Mouse (Mus musculus) hindbrain, postnatal 0 days (tissue): ENCODE measurements around the gene Fhad1. TPM values are rescaled to one million over a fixed set of nuclear protein-coding genes. Genes with fewer than 3 reads are reported as not detected.

Experiments used
- ATAC-seq: fragments of 200-750 bp; cut with Nextera tagmentation; 2 replicates; pipeline ENCODE4 v1.8.0; 2017; ENCODE audit warnings: mild to moderate bottlenecking, moderate TSS enrichment, moderate library complexity
- DNase-seq: peaks from one replicate; pipeline ENCODE4 v3.0.0-alpha.2; 2015; ENCODE audit warnings: low spot score
- H3K27ac ChIP-seq: fragments of 300-500 bp; sonication (generic); 2 replicates; pipeline ENCODE4 v1.5.1; 2014; ENCODE audit warnings: mild to moderate bottlenecking
- H3K27me3 ChIP-seq: fragments of 300-500 bp; sonication (generic); 2 replicates; pipeline ENCODE4 v1.6.1; 2014; ENCODE audit warnings: low read length, mixed read lengths; ENCODE audit not compliant: insufficient read depth
- H3K36me3 ChIP-seq: fragments of 300-500 bp; sonication (generic); 2 replicates; pipeline ENCODE4 v1.6.1; 2014; ENCODE audit warnings: low read length, mixed read lengths; ENCODE audit not compliant: insufficient read depth
- H3K4me1 ChIP-seq: fragments of 300-500 bp; sonication (generic); 2 replicates; pipeline ENCODE4 v1.6.1; 2014; ENCODE audit warnings: antibody characterized with exemption, low read length, mixed read lengths; ENCODE audit not compliant: insufficient read depth
- H3K4me2 ChIP-seq: fragments of 300-500 bp; sonication (generic); 2 replicates; pipeline ENCODE4 v1.6.1; 2014; ENCODE audit warnings: low read depth, mild to moderate bottlenecking, low read length, moderate library complexity, mixed read lengths
- H3K4me3 ChIP-seq: fragments of 300-500 bp; sonication (generic); 2 replicates; pipeline ENCODE4 v1.5.1; 2014; ENCODE audit warnings: low read length
- H3K9ac ChIP-seq: fragments of 300-500 bp; sonication (generic); replicated peaks from 2 replicates; pipeline ENCODE4 v1.6.1; 2014; ENCODE audit warnings: mild to moderate bottlenecking, low read length, moderate library complexity, mixed read lengths
- H3K9me3 ChIP-seq: fragments of 300-500 bp; sonication (generic); 2 replicates; pipeline ENCODE4 v1.6.1; 2016; ENCODE audit warnings: low read length, mixed read lengths
- CTCF ChIP-seq: IDR thresholded peaks from 2 replicates; pipeline ENCODE4 v1.5.1; 2016; ENCODE audit warnings: antibody characterized with exemption, control low read depth, low read depth
- WGBS: fragments of 180-500 bp; shearing (Covaris S2); extraction: QIAGEN DNeasy Blood & Tissue Kit; methylation state at CpG from one replicate; pipeline ENCODE4 v1.1.7; 2014; 5-methylcytosine and 5-hydroxymethylcytosine counted together
- polyA plus RNA-seq: library from polyadenylated mRNA; unstranded; fragments of >200 nt; fragmentation: Nextera tagmentation; extraction: Ambion mirVana; gene quantifications from 2 replicates; pipeline ENCODE4 v1.2.1, GENCODE M21; 2015
- total RNA-seq: library from RNA; depleted of rRNA; stranded (reverse); fragments of >200 nt; gene quantifications from 2 replicates; pipeline ENCODE4 v1.2.3, GENCODE M21; 2014

The Fhad1 gene
- total and polyA plus RNA-seq, 2 experiments from 2014 or later, result 2.0 to 5.8 TPM

GRCm38 (mm10) chr4:141925781-141926345 is 89.0 kb downstream of the Fhad1 start:
- WGBS, result 78% methylated on average over 5 of the region's 5 CpGs
- Histone ChIP-seq H3K4me1 (peaks cover 6% of the 10 kb centered on the region; the same call in 1 of the 2 replicates), H3K36me3 (no peaks in the 10 kb centered on the region), H3K4me2 (no peak overlapping the region), H3K9me3 (no peaks in the 10 kb centered on the region), H3K4me3 (no peak overlapping the region), H3K27me3 (no peaks in the 10 kb centered on the region), H3K27ac (no peak overlapping the region), H3K9ac (no peak overlapping the region)
- TF ChIP-seq CTCF, result no peak
- ATAC-seq, result no peak
- no peak for DNase-seq

GRCm38 (mm10) chr4:141923961-141924360 is 90.9 kb downstream of the Fhad1 start:
- Histone ChIP-seq H3K27ac (no peak overlapping the region), H3K4me3 (no peak overlapping the region), H3K9ac (no peak overlapping the region), H3K9me3 (no peaks in the 10 kb centered on the region), H3K4me1 (no peaks in the 10 kb centered on the region), H3K36me3 (no peaks in the 10 kb centered on the region), H3K27me3 (no peaks in the 10 kb centered on the region), H3K4me2 (no peak overlapping the region)
- DNase-seq (no peak), ATAC-seq (no peak)
- 78% methylated on average over 11 of the region's 11 CpGs for WGBS
- TF ChIP-seq CTCF, result no peak

- Histone ChIP-seq H3K9ac (no peak overlapping the region), H3K27me3 (no peaks in the 10 kb centered on the region), H3K9me3 (no peaks in the 10 kb centered on the region), H3K36me3 (no peaks in the 10 kb centered on the region), H3K4me3 (no peak overlapping the region), H3K27ac (no peak overlapping the region), H3K4me1 (no peaks in the 10 kb centered on the region), H3K4me2 (no peak overlapping the region)
- 66% methylated on average over 10 of the region's 10 CpGs for WGBS
- no peak for ATAC-seq
- no peak for DNase-seq
- TF ChIP-seq CTCF, result no peak
Measured at GRCm38 (mm10) chr4:141920391-141920790, 94.5 kb downstream of the Fhad1 start.

GRCm38 (mm10) chr4:141917735-141918419 is 97.0 kb downstream of the Fhad1 start:
- H3K9ac ChIP-seq, result no peak overlapping the region
- DNase-seq (no peak), ATAC-seq (no peak)
- no peak overlapping the region for H3K4me3 ChIP-seq
- H3K36me3 ChIP-seq, result no peaks in the 10 kb centered on the region
- no peak overlapping the region for H3K27ac ChIP-seq
- H3K4me1 ChIP-seq, result peaks cover 8% of the 10 kb centered on the region; the same call in 1 of the 2 replicates
- H3K4me2 ChIP-seq, result no peak overlapping the region
- H3K27me3 ChIP-seq, result no peaks in the 10 kb centered on the region
- 70% methylated on average over 7 of the region's 7 CpGs for WGBS
- no peaks in the 10 kb centered on the region for H3K9me3 ChIP-seq
- TF ChIP-seq CTCF, result no peak

GRCm38 (mm10) chr4:141914040-141914439 is 100.8 kb downstream of the Fhad1 start:
- DNase-seq (peak; percentile 51), ATAC-seq (peak; percentile 48; the same call in 1 of the 2 replicates)
- Histone ChIP-seq H3K9ac (no peak overlapping the region), H3K27me3 (no peaks in the 10 kb centered on the region), H3K9me3 (no peaks in the 10 kb centered on the region), H3K36me3 (no peaks in the 10 kb centered on the region), H3K4me1 (peaks cover 8% of the 10 kb centered on the region; the same call in 1 of the 2 replicates), H3K4me3 (no peak overlapping the region), H3K4me2 (no peak overlapping the region), H3K27ac (0 out of 2 replicates have a peak overlapping the region, but pooled peaks have one; percentile 8)
- WGBS, result 20% methylated on average over 7 of the region's 7 CpGs
- no peak for TF ChIP-seq CTCF

- Histone ChIP-seq H3K9ac (no peak overlapping the region), H3K27ac (peak overlapping the region; percentile 58), H3K4me2 (no peak overlapping the region), H3K4me3 (no peak overlapping the region), H3K9me3 (no peaks in the 10 kb centered on the region), H3K36me3 (no peaks in the 10 kb centered on the region), H3K4me1 (peaks cover 8% of the 10 kb centered on the region; the same call in 1 of the 2 replicates), H3K27me3 (no peaks in the 10 kb centered on the region)
- no peak for TF ChIP-seq CTCF
- WGBS, result 72% methylated on average over 13 of the region's 13 CpGs
- DNase-seq (no peak), ATAC-seq (no peak)
Measured at GRCm38 (mm10) chr4:141913201-141913993, 101.5 kb downstream of the Fhad1 start.
